Mouse (Mus musculus): ENCODE results near the gene Tbc1d19. TPM values are rescaled to one million over a fixed set of nuclear protein-coding genes. Genes with fewer than 3 reads are reported as not detected.

Tbc1d19 gene
- 14.1 and 15.8 TPM in 2 replicates for polyA plus RNA-seq (2015; fragmentation: Nextera tagmentation; extraction: Ambion mirVana)

- peak; percentile 68 for DNase-seq (ENCODE audit: low spot score)
Measured at GRCm38 (mm10) chr5:53809115-53809991, at the start of gene Tbc1d19. TSS of gene Tbc1d19 (plus strand) at chr5:53809606.

- no peak for DNase-seq (ENCODE audit: low spot score)
Measured at GRCm38 (mm10) chr5:53759912-53760311, 49.5 kb upstream of the Tbc1d19 start.

- no peak for DNase-seq (ENCODE audit: low spot score)
Measured at GRCm38 (mm10) chr5:53760914-53761313, 48.5 kb upstream of the Tbc1d19 start.

GRCm38 (mm10) chr5:53761346-53761745 is 48.1 kb upstream of the Tbc1d19 start:
- no peak for DNase-seq (ENCODE audit: low spot score)

GRCm38 (mm10) chr5:53784818-53785520 is 24.4 kb upstream of the Tbc1d19 start:
- DNase-seq (ENCODE audit: low spot score): no peak

GRCm38 (mm10) chr5:53801379-53801778 is 8.0 kb upstream of the Tbc1d19 start:
- DNase-seq (ENCODE audit: low spot score): no peak

GRCm38 (mm10) chr5:53819711-53820110 is 10.3 kb downstream of the Tbc1d19 start:
- DNase-seq (ENCODE audit: low spot score): no peak

- no peak for DNase-seq (ENCODE audit: low spot score)
Measured at GRCm38 (mm10) chr5:53825886-53826285, 16.5 kb downstream of the Tbc1d19 start.

- DNase-seq (ENCODE audit: low spot score): no peak
Measured at GRCm38 (mm10) chr5:53834489-53834888, 25.1 kb downstream of the Tbc1d19 start.

GRCm38 (mm10) chr5:53841256-53841655 is 31.9 kb downstream of the Tbc1d19 start:
- no peak for DNase-seq (ENCODE audit: low spot score)

- DNase-seq (ENCODE audit: low spot score): peak; percentile 35
Measured at GRCm38 (mm10) chr5:53848294-53848942, 39.0 kb downstream of the Tbc1d19 start.

- no peak for DNase-seq (ENCODE audit: low spot score)
Measured at GRCm38 (mm10) chr5:53852574-53852973, 43.2 kb downstream of the Tbc1d19 start.

GRCm38 (mm10) chr5:53854561-53854960 is 45.2 kb downstream of the Tbc1d19 start:
- DNase-seq (ENCODE audit: low spot score): no peak

- no peak for DNase-seq (ENCODE audit: low spot score)
Measured at GRCm38 (mm10) chr5:53856011-53856410, 46.6 kb downstream of the Tbc1d19 start.

- DNase-seq (ENCODE audit: low spot score): no peak
Measured at GRCm38 (mm10) chr5:53865146-53865545, 55.7 kb downstream of the Tbc1d19 start.

GRCm38 (mm10) chr5:53865991-53866390 is 56.6 kb downstream of the Tbc1d19 start:
- no peak for DNase-seq (ENCODE audit: low spot score)

- DNase-seq (ENCODE audit: low spot score): peak; percentile 64
Measured at GRCm38 (mm10) chr5:53871665-53872312, 62.4 kb downstream of the Tbc1d19 start.

GRCm38 (mm10) chr5:53874966-53875365 is 65.6 kb downstream of the Tbc1d19 start:
- no peak for DNase-seq (ENCODE audit: low spot score)

GRCm38 (mm10) chr5:53880724-53881123 is 71.3 kb downstream of the Tbc1d19 start:
- DNase-seq (ENCODE audit: low spot score): no peak

- DNase-seq (ENCODE audit: low spot score): no peak
Measured at GRCm38 (mm10) chr5:53881381-53881990, 72.1 kb downstream of the Tbc1d19 start.

- DNase-seq (ENCODE audit: low spot score): no peak
Measured at GRCm38 (mm10) chr5:53901406-53901805, 92.0 kb downstream of the Tbc1d19 start.
